Mouse (Mus musculus): ENCODE measurements around the gene Gm20388.
"Not testable (repeated sequence)": the region's sequence is repeated elsewhere in the genome, so short reads cannot be mapped to it uniquely, and the experiment has no call there.

Gm20388 gene

GRCm38 (mm10) chr8:121632401-121632800, 1721.8 kb downstream of the Gm20388 start:
- DNase-seq, result no peak

GRCm38 (mm10) chr8:121635534-121635933, 1724.9 kb downstream of the Gm20388 start:
- peak; percentile 63 for DNase-seq

- DNase-seq, result no peak
These were observed 1725.5 kb downstream of the Gm20388 start for GRCm38 (mm10) chr8:121636180-121636579.

GRCm38 (mm10) chr8:121642804-121643203, 1732.2 kb downstream of the Gm20388 start:
- no peak for DNase-seq

GRCm38 (mm10) chr8:121643384-121643783, 1732.7 kb downstream of the Gm20388 start:
- DNase-seq, result no peak

GRCm38 (mm10) chr8:121647511-121648215, 1737.0 kb downstream of the Gm20388 start:
- no peak for DNase-seq

- DNase-seq, result no peak
These were observed 1737.8 kb downstream of the Gm20388 start for GRCm38 (mm10) chr8:121648451-121648850.

- no peak for DNase-seq
These were observed 1738.8 kb downstream of the Gm20388 start for GRCm38 (mm10) chr8:121649423-121649822.

GRCm38 (mm10) chr8:121649904-121650303, 1739.3 kb downstream of the Gm20388 start:
- no peak for DNase-seq

GRCm38 (mm10) chr8:121650389-121651307, 1740.0 kb downstream of the Gm20388 start:
- no peak for DNase-seq

- DNase-seq, result no peak
These were observed 1740.8 kb downstream of the Gm20388 start for GRCm38 (mm10) chr8:121651308-121651873.

GRCm38 (mm10) chr8:121651874-121652361, 1741.3 kb downstream of the Gm20388 start:
- DNase-seq, result peak; percentile 47

GRCm38 (mm10) chr8:121652774-121653323, 1742.2 kb downstream of the Gm20388 start, which contains the start of gene Zcchc14:
Gene Zcchc14, minus strand, starts transcription at chr8:121652901.
- DNase-seq, result peak; percentile 97

GRCm38 (mm10) chr8:121653340-121654019, 1742.8 kb downstream of the Gm20388 start:
- peak; percentile 52 for DNase-seq

GRCm38 (mm10) chr8:121654131-121654530, 1743.5 kb downstream of the Gm20388 start:
- no peak for DNase-seq

- no peak for DNase-seq
These were observed 1744.4 kb downstream of the Gm20388 start for GRCm38 (mm10) chr8:121654966-121655494.

- DNase-seq, result no peak
These were observed 1750.0 kb downstream of the Gm20388 start for GRCm38 (mm10) chr8:121660602-121661001.

GRCm38 (mm10) chr8:121661631-121662357, 1751.2 kb downstream of the Gm20388 start:
- no peak for DNase-seq

- DNase-seq, result no peak
These were observed 1752.5 kb downstream of the Gm20388 start for GRCm38 (mm10) chr8:121663101-121663500.

GRCm38 (mm10) chr8:121665329-121665728, 1754.7 kb downstream of the Gm20388 start:
- peak; percentile 84 for DNase-seq

- not testable (repeated sequence) for DNase-seq
These were observed 1757.4 kb downstream of the Gm20388 start for GRCm38 (mm10) chr8:121667936-121668500.
